Mouse (Mus musculus): Measurements from ENCODE around the gene Cdc14b. TPM values are rescaled to one million over a fixed set of nuclear protein-coding genes. Genes with fewer than 3 reads are reported as not detected.
A peak's percentile ranks its signal among the peaks of the same experiment; 100 is the strongest.

Cdc14b gene
- total and polyA plus RNA-seq, 2 experiments: 7.6 to 31.7 TPM

DNA sequence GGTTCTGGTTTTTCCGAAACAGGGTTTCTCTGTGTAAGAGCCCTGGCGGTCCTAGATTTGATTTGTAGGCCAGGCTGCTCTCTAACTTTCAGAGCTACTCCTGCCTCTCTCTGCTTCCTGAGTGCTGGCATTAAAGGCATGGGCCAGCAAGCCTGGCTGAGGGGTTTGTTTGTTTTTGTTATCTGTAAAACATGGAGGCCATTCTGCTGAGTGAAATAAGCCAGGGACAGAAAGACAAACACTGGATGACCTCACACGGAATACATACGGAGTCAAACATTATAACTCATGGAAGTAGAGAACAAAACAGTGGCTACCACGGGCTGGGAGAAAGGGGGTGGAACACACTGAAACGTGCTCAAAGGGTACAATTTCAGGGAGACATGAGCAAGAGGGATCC lies 35.5 kb upstream of the Cdc14b start:
- TF ChIP-seq CTCF (IDR thresholded peaks at IDR 0.05; ENCODE audit: low read depth, low read length): no peak
- TF ChIP-seq POLR2A (IDR thresholded peaks at IDR 0.05; ENCODE audit: extremely low read depth, insufficient read depth, low read length): no peak
- WGBS: 21% methylated on average over 6 of the region's 6 CpGs
- Histone ChIP-seq H3K4me1 (ENCODE audit: control insufficient read depth, insufficient read depth, low read length) (peaks cover 25% of the 10 kb centered on the region), H3K79me2 (ENCODE audit: control insufficient read depth, insufficient read depth, low read length) (peaks cover 8% of the 10 kb centered on the region; the same call in 1 of the 2 replicates), H3K27ac (replicated peaks; ENCODE audit: insufficient read depth, low read depth, low read length) (no peak overlapping the region), H3K4me3 (ENCODE audit: insufficient read depth, low read depth, low read length) (no peak overlapping the region), H3K27me3 (ENCODE audit: control insufficient read depth, insufficient read depth, low read length) (no peaks in the 10 kb centered on the region), H3K9ac (ENCODE audit: low read depth, low read length) (0 out of 2 replicates have a peak overlapping the region, but pooled peaks have one; percentile 31), H3K36me3 (ENCODE audit: control insufficient read depth, insufficient read depth, low read length) (peaks cover 9% of the 10 kb centered on the region)
- DNase-seq (ENCODE audit: extremely low read depth, low read depth, low spot score): peak; percentile 70

DNA sequence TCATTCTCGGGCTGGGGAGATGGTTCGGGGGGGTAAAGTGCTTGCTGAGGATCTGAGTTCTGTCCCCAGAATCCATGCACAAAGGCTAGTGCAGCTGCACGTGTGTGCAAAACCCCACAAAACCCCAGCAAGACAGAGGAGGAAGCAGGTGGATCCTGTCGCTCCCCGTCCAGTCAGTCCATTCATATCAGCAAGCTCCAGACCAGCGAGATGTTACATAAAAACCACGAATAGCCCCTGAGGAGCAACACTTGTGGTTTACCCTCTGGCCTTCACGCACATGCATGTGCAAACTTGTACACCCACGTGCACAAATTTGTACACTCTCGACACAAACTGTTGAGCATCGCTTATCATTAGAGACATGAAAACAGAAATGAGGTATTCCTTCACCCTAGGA lies 34.8 kb upstream of the Cdc14b start:
- no peak overlapping the region for H3K27ac ChIP-seq (replicated peaks; ENCODE audit: insufficient read depth, low read depth, low read length)
- H3K9ac ChIP-seq (ENCODE audit: low read depth, low read length): no peak overlapping the region
- no peaks in the 10 kb centered on the region for H3K27me3 ChIP-seq (ENCODE audit: control insufficient read depth, insufficient read depth, low read length)
- H3K36me3 ChIP-seq (ENCODE audit: control insufficient read depth, insufficient read depth, low read length): peaks cover 15% of the 10 kb centered on the region
- no peak for DNase-seq (ENCODE audit: extremely low read depth, low read depth, low spot score)
- peaks cover 8% of the 10 kb centered on the region; the same call in 1 of the 2 replicates for H3K79me2 ChIP-seq (ENCODE audit: control insufficient read depth, insufficient read depth, low read length)
- H3K4me1 ChIP-seq (ENCODE audit: control insufficient read depth, insufficient read depth, low read length): peaks cover 22% of the 10 kb centered on the region
- WGBS: 64% methylated on average over 11 of the region's 11 CpGs
- no peak overlapping the region for H3K4me3 ChIP-seq (ENCODE audit: insufficient read depth, low read depth, low read length)
- TF ChIP-seq CTCF (IDR thresholded peaks at IDR 0.05; ENCODE audit: low read depth, low read length): no peak
- TF ChIP-seq POLR2A (IDR thresholded peaks at IDR 0.05; ENCODE audit: extremely low read depth, insufficient read depth, low read length): no peak

DNA sequence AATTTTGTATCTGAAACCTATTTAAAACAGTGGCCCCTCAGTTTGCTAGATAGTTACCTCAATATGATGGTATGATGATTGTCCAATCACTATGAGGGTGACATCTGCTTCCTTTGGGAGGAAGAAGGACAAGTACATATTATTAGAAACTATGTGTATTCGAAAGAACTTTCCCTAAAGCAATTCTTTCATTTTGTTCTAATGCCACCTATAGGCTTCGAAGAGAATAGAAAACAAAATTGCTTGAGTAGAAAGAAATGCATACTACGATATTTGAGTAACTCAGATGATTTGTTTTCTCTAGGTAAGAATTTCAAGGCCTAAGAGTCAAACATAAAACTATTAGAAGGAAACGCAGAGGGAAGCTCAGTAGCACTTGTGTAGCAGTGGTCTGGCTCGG lies 33.9 kb upstream of the Cdc14b start:
- TF ChIP-seq CTCF (IDR thresholded peaks at IDR 0.05; ENCODE audit: low read depth, low read length) (0 out of 2 replicates have a peak, but pooled peaks have one; percentile 12), POLR2A (IDR thresholded peaks at IDR 0.05; ENCODE audit: extremely low read depth, insufficient read depth, low read length) (no peak)
- DNase-seq (ENCODE audit: extremely low read depth, low read depth, low spot score): no peak
- Histone ChIP-seq H3K4me1 (ENCODE audit: control insufficient read depth, insufficient read depth, low read length) (peaks cover 20% of the 10 kb centered on the region), H3K9ac (ENCODE audit: low read depth, low read length) (no peak overlapping the region), H3K4me3 (ENCODE audit: insufficient read depth, low read depth, low read length) (no peak overlapping the region), H3K36me3 (ENCODE audit: control insufficient read depth, insufficient read depth, low read length) (peaks cover 21% of the 10 kb centered on the region), H3K79me2 (ENCODE audit: control insufficient read depth, insufficient read depth, low read length) (peaks cover 12% of the 10 kb centered on the region; the same call in 1 of the 2 replicates), H3K27ac (replicated peaks; ENCODE audit: insufficient read depth, low read depth, low read length) (no peak overlapping the region), H3K27me3 (ENCODE audit: control insufficient read depth, insufficient read depth, low read length) (no peaks in the 10 kb centered on the region)
- WGBS: 60% methylated on average over 5 of the region's 5 CpGs

DNA sequence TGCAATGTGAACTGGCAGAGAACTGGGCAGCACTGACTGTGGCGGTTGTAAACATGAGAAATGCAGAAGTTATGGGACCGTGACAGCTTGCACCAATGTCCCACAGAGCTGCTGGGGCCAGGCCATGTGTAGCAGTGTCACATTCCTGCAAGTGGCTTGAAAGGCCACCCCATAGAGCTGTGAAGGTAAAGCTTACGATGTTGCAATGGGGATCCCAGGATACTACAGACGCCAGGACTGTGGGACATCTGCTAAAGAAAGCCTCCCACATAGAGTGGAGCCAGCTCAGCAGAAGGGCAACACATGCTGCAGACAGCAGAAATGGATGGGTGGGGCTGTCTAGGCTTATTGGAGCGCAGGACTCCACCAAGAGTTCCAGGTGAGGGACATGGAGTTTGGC lies 32.4 kb upstream of the Cdc14b start:
- no peak overlapping the region for H3K27ac ChIP-seq (replicated peaks; ENCODE audit: insufficient read depth, low read depth, low read length)
- H3K4me3 ChIP-seq (ENCODE audit: insufficient read depth, low read depth, low read length): no peak overlapping the region

DNA sequence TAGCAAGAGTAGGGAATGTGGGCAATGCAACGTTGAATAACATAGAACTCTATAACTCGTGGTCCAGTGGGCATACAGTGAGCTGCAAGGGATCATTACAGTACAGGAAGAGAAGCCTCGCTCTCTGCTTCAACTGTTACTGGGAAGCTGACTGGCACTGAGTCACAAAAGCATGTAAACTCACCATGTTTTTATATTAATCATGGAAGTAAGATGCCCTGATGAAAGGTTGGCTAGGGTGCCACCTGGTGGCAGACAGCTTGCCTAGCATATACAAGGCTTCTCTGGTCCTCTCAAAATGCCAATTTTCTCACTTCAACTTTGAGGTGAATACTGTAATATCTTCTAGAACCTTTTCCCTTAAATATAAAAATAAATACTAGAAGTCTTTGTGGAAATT lies 31.0 kb upstream of the Cdc14b start:
- Histone ChIP-seq H3K79me2 (ENCODE audit: control insufficient read depth, insufficient read depth, low read length) (peaks cover 12% of the 10 kb centered on the region; the same call in 1 of the 2 replicates), H3K36me3 (ENCODE audit: control insufficient read depth, insufficient read depth, low read length) (peaks cover 32% of the 10 kb centered on the region), H3K4me1 (ENCODE audit: control insufficient read depth, insufficient read depth, low read length) (peaks cover 7% of the 10 kb centered on the region), H3K27me3 (ENCODE audit: control insufficient read depth, insufficient read depth, low read length) (no peaks in the 10 kb centered on the region), H3K9ac (ENCODE audit: low read depth, low read length) (no peak overlapping the region), H3K4me3 (ENCODE audit: insufficient read depth, low read depth, low read length) (no peak overlapping the region), H3K27ac (replicated peaks; ENCODE audit: insufficient read depth, low read depth, low read length) (no peak overlapping the region)
- no peak for TF ChIP-seq POLR2A (IDR thresholded peaks at IDR 0.05; ENCODE audit: extremely low read depth, insufficient read depth, low read length)
- TF ChIP-seq CTCF (IDR thresholded peaks at IDR 0.05; ENCODE audit: low read depth, low read length): peak; percentile 75
- DNase-seq (ENCODE audit: extremely low read depth, low read depth, low spot score): peak; percentile 53
- WGBS: 78% methylated on average over 3 of the region's 3 CpGs

More for the DNA sequence above, 32.4 kb upstream of the Cdc14b start:
- peaks cover 31% of the 10 kb centered on the region for H3K36me3 ChIP-seq (ENCODE audit: control insufficient read depth, insufficient read depth, low read length)
- peaks cover 12% of the 10 kb centered on the region; the same call in 1 of the 2 replicates for H3K79me2 ChIP-seq (ENCODE audit: control insufficient read depth, insufficient read depth, low read length)
- TF ChIP-seq CTCF (IDR thresholded peaks at IDR 0.05; ENCODE audit: low read depth, low read length) (no peak), POLR2A (IDR thresholded peaks at IDR 0.05; ENCODE audit: extremely low read depth, insufficient read depth, low read length) (no peak)
- 69% methylated on average over 5 of the region's 5 CpGs for WGBS
- peaks cover 11% of the 10 kb centered on the region for H3K4me1 ChIP-seq (ENCODE audit: control insufficient read depth, insufficient read depth, low read length)
- H3K9ac ChIP-seq (ENCODE audit: low read depth, low read length): no peak overlapping the region
- no peak for DNase-seq (ENCODE audit: extremely low read depth, low read depth, low spot score)
- no peaks in the 10 kb centered on the region for H3K27me3 ChIP-seq (ENCODE audit: control insufficient read depth, insufficient read depth, low read length)

DNA sequence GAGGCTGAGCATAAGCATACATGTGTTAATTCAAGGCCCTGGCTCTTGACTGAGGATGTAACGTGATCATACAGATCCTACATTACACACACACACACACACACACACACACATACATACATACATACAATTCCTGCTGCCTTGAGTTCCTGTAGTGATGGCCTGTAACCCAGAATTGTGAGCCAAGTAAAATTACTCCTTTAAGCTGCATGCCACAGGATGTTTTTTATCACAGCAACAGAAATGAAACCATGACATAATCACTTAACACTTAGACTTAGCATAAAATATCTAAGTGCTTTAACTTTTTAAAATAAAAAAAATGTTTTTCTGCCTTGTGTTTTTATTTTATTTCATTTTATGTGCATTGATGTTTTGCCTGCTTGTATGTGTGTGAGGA lies 24.0 kb upstream of the Cdc14b start:
- peaks cover 37% of the 10 kb centered on the region for H3K36me3 ChIP-seq (ENCODE audit: control insufficient read depth, insufficient read depth, low read length)
- H3K27ac ChIP-seq (replicated peaks; ENCODE audit: insufficient read depth, low read depth, low read length): no peak overlapping the region
- no peak overlapping the region for H3K9ac ChIP-seq (ENCODE audit: low read depth, low read length)
- no peaks in the 10 kb centered on the region for H3K27me3 ChIP-seq (ENCODE audit: control insufficient read depth, insufficient read depth, low read length)
- WGBS: 100% methylated on average over 1 of the region's 1 CpGs
- no peak for DNase-seq (ENCODE audit: extremely low read depth, low read depth, low spot score)
- TF ChIP-seq CTCF (IDR thresholded peaks at IDR 0.05; ENCODE audit: low read depth, low read length) (no peak), POLR2A (IDR thresholded peaks at IDR 0.05; ENCODE audit: extremely low read depth, insufficient read depth, low read length) (no peak)
- H3K4me1 ChIP-seq (ENCODE audit: control insufficient read depth, insufficient read depth, low read length): no peaks in the 10 kb centered on the region
- no peak overlapping the region for H3K4me3 ChIP-seq (ENCODE audit: insufficient read depth, low read depth, low read length)
- H3K79me2 ChIP-seq (ENCODE audit: control insufficient read depth, insufficient read depth, low read length): no peaks in the 10 kb centered on the region; the same call in 1 of the 2 replicates

All from liver, adult 2 months (tissue).